In the genomic region with DNA sequence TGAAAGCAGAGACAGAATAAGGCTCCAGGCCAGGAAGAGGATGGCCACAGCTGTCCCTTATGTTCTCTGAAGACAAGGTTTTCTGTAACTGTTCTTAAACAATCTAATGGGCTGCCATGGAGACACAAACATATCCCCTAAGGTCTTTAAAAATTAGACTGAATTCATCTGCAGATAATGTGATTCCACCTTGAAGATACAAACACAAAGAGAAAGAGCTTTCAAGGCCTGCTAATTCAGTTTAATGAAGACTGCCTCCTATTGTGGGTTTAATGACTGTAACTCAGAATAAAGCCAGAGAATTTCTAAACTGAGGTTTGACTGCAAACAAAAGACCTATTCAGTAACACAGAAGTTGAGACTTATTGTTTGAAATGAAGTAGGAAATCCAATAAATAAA, we compare ENCODE assay signal across 14 mouse cellular contexts.
"Had no signal": no experiment of that assay in that cellular context is flagged by ENCODE, and none has a peak within 500 bp of the region (broad histone marks: within the 10 kb centered on the region; RNA-seq: fewer than 3 reads in every experiment).

No protein-coding gene starts in this region.

- H3K27ac ChIP-seq: kidney, postnatal 0 days; left cerebral cortex, adult 2 months; liver, embryonic 13.5 days; midbrain, embryonic 12.5 days; stomach, embryonic 15.5 days had no signal

- H3K36me3 ChIP-seq: liver, embryonic 13.5 days; midbrain, embryonic 12.5 days; stomach, embryonic 15.5 days had no signal

- H3K9me3 ChIP-seq: liver, embryonic 13.5 days; midbrain, embryonic 12.5 days; stomach, embryonic 15.5 days had no signal

- H3K4me2 ChIP-seq: liver, embryonic 13.5 days; midbrain, embryonic 12.5 days; stomach, embryonic 15.5 days had no signal

- DNase-seq: kidney, adult 2 months; kidney, postnatal 25 days; layer of hippocampus, postnatal 36 days; liver, embryonic 13.5 days; lung, adult 2 months; lung, postnatal 14 days; lung, postnatal 4 days; right cerebral cortex, postnatal 25 days; spleen, adult 18-20 months; thymus, postnatal 25 days had no signal

- H3K9ac ChIP-seq: liver, embryonic 13.5 days; midbrain, embryonic 12.5 days; stomach, embryonic 15.5 days had no signal

- H3K4me3 ChIP-seq: left cerebral cortex, adult 2 months; liver, embryonic 13.5 days; midbrain, embryonic 12.5 days; stomach, embryonic 15.5 days had no signal

- H3K27me3 ChIP-seq: liver, embryonic 13.5 days; midbrain, embryonic 12.5 days; stomach, embryonic 15.5 days had no signal

- H3K4me1 ChIP-seq: liver, embryonic 13.5 days; midbrain, embryonic 12.5 days; stomach, embryonic 15.5 days had no signal
